Mouse (Mus musculus) ovary, adult 18-20 months (tissue): ENCODE measurements at regions not wholly inside any gene's neighbourhood (a gene's known extent, or its start where the extent isn't known, plus 50 kb on each side); places are given as distances from the start of the nearest gene placed in this dataset.
A peak's percentile ranks its signal among the peaks of the same experiment; 100 is the strongest.

ENCODE experiments used
- DNase-seq: peaks from one replicate; pipeline ENCODE4 v3.0.0; 2022; ENCODE audit warnings: low spot score, mixed read lengths

DNA sequence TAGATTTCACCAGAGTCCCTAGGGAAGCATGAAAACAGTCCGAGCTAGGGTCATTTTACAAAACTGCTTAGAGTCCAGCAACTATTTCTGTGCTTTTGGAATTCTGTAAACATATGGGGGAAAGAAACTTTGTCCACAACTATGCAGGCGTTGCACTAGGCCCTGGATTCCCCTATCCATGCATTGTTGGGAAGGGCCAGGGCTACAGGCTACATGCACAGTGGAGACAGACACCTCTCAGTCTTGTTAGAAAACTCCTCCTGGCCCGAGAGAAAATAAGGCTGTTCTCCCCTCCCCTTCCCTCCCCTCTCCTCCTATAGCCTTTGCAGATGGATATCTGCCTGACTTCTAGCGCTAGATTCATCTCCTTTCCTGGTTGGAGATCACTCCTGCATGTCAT is 113.9 kb upstream of the Bmp2 start:
- DNase-seq = no peak

DNA sequence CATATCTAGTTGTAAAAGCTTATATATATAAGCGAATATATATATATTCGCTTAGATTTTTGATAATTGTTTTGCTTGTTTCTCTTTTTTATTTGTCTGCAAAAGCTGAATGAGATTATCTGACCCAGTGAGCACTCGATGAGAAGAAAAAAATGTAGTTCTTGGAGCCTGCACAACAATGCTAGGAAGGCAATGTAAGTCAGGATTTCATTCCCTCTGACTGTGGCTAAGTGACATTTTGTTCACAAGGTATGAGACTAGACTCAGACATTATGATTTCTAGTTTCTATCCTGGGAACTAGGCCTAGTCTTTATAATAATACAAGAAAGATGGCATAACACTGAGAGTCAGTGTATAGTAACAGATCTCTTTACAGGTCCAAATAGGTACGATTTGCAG is 108.9 kb upstream of the Bmp2 start:
- DNase-seq = no peak

- peak; percentile 27 for DNase-seq
Measured at GRCm38 (mm10) chr2:133443490-133443889, 108.5 kb upstream of the Bmp2 start.

- no peak for DNase-seq
Measured at GRCm38 (mm10) chr2:133452947-133453346, 99.0 kb upstream of the Bmp2 start.

- no peak for DNase-seq
Measured at GRCm38 (mm10) chr2:133455484-133456170, 96.3 kb upstream of the Bmp2 start.

- no peak for DNase-seq
Measured at GRCm38 (mm10) chr2:133456785-133457184, 95.2 kb upstream of the Bmp2 start.

GRCm38 (mm10) chr2:133458735-133459134 is 93.2 kb upstream of the Bmp2 start:
- no peak for DNase-seq

- DNase-seq = no peak
Measured at GRCm38 (mm10) chr2:133460814-133461213, 91.1 kb upstream of the Bmp2 start.

DNA sequence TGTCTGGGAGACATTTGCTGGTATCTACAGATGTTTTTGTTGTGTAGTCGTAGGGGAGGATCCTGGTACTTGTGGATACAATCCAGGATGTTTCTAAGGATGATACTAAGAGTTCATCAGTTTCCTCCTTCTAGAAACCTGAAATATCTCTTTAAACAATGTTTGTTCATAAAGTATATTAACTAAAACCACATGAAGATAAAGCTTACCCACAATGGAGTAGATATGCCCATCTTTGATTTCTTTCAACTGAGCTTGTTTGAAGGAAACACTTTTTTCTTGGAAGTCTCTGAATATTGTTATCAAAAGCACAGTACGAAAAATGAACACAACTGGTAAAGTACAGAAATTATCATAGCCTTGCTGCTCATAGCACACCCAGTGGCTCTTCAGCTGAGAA is 89.6 kb upstream of the Bmp2 start:
- DNase-seq = no peak

- DNase-seq = no peak
Measured at GRCm38 (mm10) chr2:133467170-133468168, 84.5 kb upstream of the Bmp2 start.

GRCm38 (mm10) chr2:133472966-133473744 is 78.8 kb upstream of the Bmp2 start:
- no peak for DNase-seq

GRCm38 (mm10) chr2:133474174-133474573 is 77.8 kb upstream of the Bmp2 start:
- DNase-seq = no peak

DNA sequence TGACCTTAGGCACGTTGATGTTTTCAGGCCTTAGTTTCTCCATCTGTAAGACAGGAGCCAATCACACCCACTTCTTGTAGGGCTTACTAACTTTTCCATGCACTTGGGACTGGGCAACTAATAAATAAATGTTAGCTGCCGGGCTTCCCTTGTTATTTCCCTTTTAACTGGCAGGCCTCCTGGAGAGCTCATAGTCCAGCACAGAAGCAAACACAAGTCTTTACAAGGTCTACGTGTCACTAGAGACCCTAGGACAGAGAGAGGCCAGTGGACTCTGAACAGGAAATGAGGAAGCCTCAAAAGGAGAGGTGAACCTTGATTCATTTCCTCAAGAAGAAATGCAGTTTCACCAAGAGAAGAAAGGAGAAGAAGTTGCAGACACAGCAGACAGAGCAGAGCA is 71.1 kb upstream of the Bmp2 start:
- no peak for DNase-seq

GRCm38 (mm10) chr2:133481305-133481704 is 70.7 kb upstream of the Bmp2 start:
- no peak for DNase-seq

- no peak for DNase-seq
Measured at GRCm38 (mm10) chr2:133481785-133482184, 70.2 kb upstream of the Bmp2 start.

- no peak for DNase-seq
Measured at GRCm38 (mm10) chr2:133495443-133495842, 56.5 kb upstream of the Bmp2 start.

- DNase-seq = no peak
Measured at GRCm38 (mm10) chr2:133496389-133496788, 55.6 kb upstream of the Bmp2 start.

DNA sequence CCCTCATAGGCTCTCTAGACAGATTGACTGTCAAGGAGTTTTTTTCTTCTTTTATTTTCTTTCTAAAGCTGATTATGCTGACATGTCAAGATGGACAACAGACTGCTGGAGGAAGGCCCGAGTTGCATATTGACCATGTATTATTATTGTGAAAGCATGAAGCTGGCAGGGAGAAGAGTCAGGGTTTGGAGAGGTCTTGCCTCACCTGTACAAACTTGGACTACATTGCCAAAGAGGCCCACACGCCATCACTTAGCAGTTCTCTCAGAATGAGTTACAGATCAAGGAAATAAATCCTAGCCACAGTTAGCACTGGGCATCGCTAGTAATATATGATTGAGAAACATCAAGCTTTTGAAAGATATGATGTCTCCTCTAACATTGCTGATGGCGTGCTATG is 54.9 kb upstream of the Bmp2 start:
- no peak for DNase-seq

DNA sequence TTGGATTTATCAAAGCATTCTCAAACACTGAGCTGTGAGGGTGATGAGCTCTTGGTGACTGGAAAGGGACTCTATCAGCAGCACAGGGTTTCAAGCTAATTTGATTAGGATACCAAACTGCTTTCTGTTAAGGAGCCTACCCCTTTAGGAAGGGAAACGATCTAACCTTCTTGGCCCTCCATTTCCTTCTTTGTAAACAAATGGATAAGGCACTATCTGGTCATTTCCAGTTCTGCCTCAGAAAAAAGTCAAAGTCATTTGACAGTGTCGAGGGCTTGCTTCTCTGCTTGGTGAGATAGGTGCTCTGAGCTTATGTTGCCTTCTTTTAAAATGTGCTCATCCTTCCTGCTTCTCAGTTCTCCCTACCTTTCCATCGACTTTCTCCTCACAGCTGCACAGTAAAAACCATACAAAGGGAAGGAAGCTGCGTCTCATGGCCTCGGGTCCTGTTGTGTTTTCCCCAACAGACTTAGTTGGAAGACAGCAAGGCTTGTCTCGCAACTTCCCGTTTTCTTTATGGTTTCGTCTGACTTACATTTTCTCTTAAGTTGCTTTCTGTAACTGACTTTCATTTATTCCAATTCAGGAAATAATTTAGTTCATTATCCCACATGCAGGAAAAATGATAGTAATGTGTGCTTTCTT is 54.3 kb upstream of the Bmp2 start:
- DNase-seq = no peak

DNA sequence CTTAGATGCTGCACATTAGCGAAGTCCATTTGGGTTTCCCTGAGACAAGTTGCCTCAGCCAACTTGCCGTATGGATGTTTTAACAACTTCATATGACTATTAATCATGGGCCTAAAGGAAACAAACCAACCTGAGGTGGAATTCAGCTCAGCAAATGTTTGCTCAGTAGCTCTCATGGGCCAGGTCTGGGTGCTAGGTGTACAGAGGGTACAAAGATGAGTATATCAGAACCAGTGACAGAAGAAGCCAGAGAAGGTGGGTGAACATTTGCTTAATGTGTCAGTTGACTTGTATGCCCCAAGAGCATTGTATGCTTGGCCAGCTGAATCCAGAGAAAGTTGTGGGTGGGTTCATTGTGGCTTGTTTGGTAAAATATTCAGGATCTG is 53.8 kb upstream of the Bmp2 start:
- DNase-seq = no peak

GRCm38 (mm10) chr2:133498717-133499143 is 53.2 kb upstream of the Bmp2 start:
- DNase-seq = no peak

- peak; percentile 66 for DNase-seq
Measured at GRCm38 (mm10) chr2:133499904-133500303, 52.1 kb upstream of the Bmp2 start.
